Mouse (Mus musculus): Measurements from ENCODE around the gene Lurap1.

- TF ChIP-seq CTCF (IDR thresholded peaks at IDR 0.05; ENCODE audit: extremely low read depth, insufficient read depth, low read length) (no peak), POLR2A (IDR thresholded peaks at IDR 0.05; ENCODE audit: extremely low read depth, insufficient read depth, low read length) (no peak)
These were observed at the start of gene Lurap1 for GRCm38 (mm10) chr4:116151238-116151637.

All from cortical plate, adult 2 months (tissue).